Mouse (Mus musculus) spleen, embryonic (tissue): Measurements from ENCODE around the gene Sval3.

ENCODE experiments used
- CTCF ChIA-PET: fragments of 350-600 bp; sonication (Branson Sonifier 250); formaldehyde crosslinking; loops from one replicate; lab custom pipeline; 2022; lab: Charles Lee

The Sval3 gene

DNA sequence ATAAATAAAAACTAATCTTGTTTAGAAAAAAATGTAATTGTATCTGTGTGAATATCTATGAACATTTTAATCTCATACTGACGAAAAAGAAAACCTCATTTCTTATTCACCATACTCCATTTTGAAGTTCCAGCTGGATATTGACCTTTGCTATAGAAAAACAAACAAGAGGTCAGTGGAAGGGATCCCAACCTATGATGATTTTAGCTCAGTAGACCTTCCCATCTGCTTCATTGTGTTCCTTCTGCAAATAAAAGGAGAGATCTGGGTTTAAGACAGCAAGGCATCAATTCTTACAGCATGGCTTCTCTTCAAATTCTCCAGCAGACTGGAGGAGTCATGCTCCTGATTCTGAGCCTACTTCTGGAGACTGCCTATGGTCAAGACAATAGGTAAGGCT, at the start of gene Sval3:
Gene Sval3 (plus strand): TSS at position 301 of the 400 bp plus-strand sequence.
- CTCF ChIA-PET = no interaction called here

DNA sequence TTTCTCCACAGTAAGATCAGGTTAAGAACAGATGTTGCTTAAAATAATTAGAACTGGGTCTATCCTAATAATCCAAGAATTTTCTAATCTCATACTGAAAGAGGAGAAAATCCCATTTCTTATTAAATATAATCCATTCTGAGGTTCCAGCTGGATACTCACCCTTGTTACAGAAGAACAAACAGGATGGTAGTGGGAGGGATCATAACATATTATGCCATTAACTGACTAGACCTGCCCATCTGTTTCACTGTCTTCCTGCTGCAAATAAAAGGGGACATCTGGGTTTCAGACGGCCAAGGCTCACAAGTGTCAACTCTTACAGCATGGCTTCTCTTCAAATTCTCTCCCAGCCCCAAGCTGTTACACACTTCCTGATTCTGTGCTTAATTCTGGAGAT, 16.6 kb upstream of the Sval3 start, which contains the start of gene Sval1:
Gene Sval1 (plus strand): TSS at position 301 of the 400 bp plus-strand sequence.
- CTCF ChIA-PET = no interaction called here
